Mouse (Mus musculus) cerebral cortex, adult 2 months (tissue): ENCODE measurements around the gene Mb.

Experiments
- WGBS: fragments of 180-500 bp; shearing (Covaris S2); methylation state at CpG from one replicate; pipeline ENCODE4 v1.1.7; 2018; 5-methylcytosine and 5-hydroxymethylcytosine counted together

Gene Mb

DNA sequence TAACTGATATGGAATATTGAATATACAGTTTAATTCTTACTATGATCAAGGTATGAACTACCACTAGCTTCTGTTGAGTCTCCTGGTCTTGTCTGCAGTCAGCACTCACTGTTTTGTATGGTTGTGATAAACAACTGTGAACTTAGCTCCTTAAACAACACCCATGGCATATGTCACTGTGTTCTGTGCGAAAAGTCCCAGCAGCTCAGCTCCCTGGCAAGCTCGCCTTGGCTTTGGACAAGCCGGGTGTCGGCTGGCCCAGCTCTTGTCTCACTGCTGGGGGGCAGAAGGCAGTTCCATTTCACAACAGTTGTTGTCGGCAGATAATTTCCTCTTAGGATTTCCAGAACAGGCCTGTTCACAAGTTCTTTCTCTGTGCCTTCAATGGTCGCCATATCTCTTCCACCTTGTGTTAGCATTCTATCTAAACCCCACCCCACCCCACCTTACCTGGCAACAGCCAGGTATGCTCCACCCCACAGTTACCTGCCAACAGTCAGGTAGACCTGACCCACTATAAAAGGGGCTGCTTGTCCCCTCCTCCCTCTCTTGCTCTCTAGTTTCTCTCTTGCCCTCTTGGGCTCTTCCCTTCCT is 14.9 kb upstream of the Mb start:
- 77% methylated on average over 6 of the region's 6 CpGs for WGBS

DNA sequence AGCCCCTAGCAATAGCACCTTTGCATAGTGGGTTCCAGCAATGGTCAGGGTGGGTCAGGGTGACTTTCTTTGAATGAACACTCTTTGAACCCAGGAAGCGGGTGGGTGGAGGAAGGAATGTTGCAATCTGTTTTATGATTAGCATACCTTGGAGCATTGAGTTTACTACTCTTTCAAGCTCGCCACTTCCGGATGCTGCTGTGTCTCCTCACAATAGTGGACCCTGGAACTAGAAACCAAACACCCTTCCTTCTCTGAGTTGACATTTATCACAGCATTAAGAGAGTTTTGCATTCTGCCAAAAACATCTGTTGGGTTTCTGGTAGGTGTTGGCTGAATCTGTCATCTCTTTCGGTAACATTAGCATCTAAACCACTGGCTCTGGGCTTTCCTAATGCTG is 8.9 kb upstream of the Mb start:
- WGBS, result 96% methylated on average over 4 of the region's 4 CpGs

DNA sequence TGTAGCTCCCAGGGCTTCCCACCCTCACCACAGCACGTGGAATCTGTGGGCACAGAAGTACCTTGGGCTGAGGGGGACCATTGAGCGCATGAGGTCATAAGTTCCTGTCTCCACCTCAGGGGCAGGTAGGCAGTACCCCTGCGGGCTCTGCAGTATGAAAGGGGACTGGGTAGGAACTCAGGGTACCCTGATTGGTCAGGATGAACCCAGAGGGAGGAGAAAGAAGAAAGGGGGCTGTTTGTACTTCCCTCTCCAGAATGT is 6.3 kb upstream of the Mb start:
- WGBS, result 74% methylated on average over 3 of the region's 3 CpGs

DNA sequence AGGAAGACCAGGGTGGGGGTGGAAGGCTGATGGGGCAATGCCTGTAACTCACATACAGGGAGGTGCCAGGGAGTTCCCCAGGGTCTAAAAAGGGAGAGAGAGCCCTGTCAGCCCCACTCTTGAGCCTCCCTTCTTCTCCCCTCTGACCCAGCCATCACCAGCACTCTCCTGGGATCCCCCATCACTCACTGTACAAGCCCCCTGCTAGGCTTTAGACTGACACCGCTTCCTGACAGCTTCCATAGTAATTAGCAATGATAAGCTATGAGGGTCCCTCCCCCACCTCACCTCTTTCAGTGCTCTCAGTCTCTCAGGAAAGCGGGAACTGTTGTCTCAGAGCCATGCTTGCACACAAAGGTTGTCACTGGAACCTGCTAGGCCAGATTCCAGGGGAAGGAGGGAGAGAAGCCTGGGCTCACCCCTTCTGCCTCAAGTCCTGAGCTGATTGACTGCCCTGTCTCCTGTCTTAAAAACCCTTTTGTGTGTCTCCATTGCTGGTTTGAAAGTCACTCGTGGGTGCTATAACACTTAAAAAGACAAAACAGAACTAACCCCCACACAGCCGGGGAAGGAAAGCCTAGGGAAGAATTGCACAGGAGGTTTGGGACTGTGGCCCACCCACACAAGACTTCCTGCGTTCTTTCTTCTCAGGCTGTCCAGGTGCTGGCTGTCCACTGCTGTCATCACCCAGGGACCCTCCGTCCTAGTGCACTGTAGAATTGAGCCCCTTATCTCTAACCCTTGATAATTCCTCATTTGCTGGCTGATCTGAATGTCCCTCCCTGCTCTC is 5.7 kb upstream of the Mb start:
- WGBS, result 51% methylated on average over 6 of the region's 6 CpGs

DNA sequence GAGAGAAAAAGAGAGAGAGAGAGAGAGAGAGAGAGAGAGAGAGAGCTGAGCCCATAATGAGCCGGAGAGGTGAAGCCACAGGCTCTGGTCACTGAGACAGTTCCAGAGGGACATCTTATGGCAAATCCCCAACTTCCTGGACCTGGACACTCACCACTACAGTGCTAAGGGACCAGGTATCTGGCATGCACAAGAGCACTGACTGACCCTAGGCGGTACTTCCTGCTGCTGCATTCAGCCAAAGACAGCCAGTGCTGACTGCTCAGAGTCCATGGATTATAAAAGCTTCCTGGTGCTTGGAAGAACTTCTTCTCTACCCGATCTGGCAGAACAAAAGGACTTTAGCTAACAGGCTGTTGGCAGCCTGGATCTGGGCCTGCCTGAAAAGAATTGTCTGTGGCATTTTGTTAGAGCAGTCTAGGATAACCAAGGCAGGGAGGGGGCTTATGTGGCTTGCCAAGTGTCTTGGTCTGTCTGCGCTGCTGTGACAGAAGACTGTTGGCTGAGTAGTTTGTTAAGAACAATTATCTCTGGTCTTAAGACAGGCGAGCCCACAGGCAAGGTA is 4.2 kb upstream of the Mb start:
- WGBS, result 67% methylated on average over 5 of the region's 5 CpGs

DNA sequence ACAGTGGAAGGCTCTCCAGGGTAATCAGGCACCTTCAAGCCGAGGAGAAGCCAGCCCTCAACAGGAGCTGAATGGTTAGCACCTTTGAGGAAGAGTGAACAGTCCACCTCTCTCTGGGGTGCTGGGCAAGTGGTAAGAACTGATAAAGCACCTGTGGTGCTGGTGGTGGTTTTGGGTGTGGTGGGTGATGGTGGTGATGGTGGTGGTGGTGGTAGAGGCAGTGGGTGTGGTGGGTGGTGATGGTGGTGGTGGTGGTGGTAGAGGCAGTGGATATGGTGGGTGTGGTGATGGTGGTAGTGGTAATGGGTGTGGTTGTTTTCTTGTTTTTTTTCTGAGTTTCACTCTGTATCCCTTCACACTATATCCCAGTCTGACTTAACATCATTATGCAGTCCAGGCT is 2.6 kb upstream of the Mb start:
- WGBS, result 95% methylated on average over 1 of the region's 1 CpGs

DNA sequence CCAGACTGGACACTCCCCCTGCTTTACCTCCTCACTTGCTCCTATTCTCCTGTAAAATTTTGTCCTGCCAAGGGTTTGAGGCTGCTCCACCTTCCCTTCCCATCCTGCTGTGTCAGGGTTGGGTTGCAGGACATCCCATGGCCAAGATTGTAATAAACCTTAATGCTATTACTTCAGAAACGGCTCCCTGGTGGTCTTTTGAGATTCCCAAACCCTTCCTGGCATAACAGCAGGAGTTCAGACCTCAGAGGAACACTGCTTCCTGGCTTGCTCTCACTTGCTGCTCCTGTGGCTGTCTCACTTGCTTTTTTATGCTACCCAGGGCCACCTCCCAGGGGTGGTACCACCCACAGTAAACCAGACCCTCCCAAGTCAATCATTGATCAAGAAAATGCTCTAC is 1.7 kb upstream of the Mb start:
- WGBS, result 61% methylated on average over 1 of the region's 1 CpGs

DNA sequence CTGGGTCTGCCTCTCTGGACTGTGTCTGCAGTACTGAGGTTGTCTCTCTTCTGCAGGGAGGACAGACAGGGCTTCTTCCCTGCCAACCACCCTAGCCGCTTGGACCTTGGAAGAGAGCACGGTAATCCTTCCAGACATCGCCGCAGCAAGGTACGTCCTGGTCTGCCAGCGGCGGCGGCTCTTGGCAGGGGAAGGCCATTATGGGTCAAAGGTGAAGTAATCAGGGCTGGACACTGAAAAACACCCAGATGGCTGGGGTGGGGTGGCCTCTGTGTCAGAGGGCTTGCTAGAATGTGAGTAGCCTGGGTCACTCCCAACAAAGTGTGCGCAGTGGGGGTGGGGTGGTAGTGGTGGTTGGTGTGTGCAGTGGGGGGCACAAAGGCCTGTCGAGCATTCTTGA is 4.9 kb downstream of the Mb start:
- whole genome bisulfite sequencing, result 92% methylated on average over 10 of the region's 10 CpGs

DNA sequence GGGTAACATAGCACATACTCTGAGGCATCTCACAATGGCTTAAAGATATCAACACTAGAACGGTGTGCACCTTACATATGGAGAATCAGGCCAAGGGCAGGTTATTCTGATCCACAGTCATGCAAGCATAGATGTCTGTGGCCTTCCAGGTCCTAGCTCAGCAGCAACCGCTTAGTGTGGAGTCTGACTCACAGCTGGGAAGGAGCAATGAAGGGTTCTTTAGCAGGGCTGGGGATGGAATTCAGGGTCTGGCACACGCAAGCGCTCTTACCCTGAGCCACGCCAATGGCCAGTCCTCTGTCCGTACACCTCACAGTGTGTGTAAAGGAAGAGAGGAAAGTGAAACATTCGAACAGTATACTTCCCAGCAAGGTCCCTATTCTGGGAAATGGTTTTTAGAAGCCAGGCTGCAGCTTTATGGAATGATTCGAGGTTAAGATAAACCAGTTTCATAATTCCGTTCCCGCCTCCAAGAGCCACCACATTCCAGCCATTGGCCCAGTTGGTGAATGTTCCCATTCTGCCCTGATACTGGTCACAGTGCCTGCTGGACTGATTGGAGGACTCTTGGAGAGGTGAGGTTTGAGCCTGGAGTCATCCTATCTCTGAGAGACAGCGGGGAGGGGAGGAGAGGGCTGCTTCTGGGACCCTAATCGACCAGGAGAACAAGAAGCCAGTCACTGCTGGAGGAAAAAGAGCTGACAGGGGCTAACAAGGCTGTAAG is 5.7 kb downstream of the Mb start, which contains the start of gene Apol6:
Apol6 (plus strand) TSS at position 133 of the 724 bp plus-strand sequence.
- WGBS, result 84% methylated on average over 12 of the region's 12 CpGs

DNA sequence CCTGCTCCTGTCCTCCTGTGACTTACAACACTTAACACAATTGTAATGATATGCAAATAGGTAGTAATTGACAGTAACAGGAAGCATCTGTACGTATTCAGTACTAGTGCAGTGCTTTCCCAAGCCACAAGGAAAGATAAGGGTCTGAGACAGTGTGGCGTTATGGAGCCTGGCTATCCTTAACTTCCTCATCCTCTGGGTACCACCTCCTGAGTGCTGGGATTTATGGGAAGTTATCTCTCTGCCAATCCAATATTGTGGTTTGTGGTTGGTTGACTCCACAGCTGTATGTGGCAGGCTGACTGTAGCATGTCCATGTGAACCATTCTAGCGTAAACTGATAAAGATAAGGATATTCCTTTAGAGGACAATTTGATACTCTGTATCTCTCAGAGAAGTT is 9.7 kb downstream of the Mb start:
- 84% methylated on average over 3 of the region's 3 CpGs for WGBS

DNA sequence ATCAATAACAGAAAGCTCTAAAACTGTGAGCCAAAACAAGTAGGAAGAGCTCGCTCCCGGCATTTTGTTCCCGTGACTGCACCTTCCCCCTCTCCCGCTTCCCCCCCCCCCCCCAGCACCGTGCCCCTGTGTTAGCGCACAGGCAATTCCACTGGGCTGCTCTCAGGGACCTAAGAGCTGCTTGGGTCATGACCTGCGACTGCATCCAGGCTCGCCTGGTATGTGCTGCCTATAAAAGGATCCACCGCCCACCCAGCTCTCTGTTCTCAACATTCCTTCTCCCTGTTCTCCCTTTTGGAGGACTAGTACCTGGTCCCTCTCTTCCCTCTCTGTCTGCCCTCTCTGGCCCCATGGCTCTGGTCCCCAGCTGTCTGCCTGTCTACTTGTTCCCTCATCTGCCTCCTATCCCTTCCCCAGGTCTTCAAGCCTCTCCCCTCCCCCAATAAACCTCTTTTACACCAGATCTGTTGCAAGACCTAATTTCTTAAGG is 11.2 kb downstream of the Mb start:
- WGBS, result 80% methylated on average over 9 of the region's 9 CpGs

DNA sequence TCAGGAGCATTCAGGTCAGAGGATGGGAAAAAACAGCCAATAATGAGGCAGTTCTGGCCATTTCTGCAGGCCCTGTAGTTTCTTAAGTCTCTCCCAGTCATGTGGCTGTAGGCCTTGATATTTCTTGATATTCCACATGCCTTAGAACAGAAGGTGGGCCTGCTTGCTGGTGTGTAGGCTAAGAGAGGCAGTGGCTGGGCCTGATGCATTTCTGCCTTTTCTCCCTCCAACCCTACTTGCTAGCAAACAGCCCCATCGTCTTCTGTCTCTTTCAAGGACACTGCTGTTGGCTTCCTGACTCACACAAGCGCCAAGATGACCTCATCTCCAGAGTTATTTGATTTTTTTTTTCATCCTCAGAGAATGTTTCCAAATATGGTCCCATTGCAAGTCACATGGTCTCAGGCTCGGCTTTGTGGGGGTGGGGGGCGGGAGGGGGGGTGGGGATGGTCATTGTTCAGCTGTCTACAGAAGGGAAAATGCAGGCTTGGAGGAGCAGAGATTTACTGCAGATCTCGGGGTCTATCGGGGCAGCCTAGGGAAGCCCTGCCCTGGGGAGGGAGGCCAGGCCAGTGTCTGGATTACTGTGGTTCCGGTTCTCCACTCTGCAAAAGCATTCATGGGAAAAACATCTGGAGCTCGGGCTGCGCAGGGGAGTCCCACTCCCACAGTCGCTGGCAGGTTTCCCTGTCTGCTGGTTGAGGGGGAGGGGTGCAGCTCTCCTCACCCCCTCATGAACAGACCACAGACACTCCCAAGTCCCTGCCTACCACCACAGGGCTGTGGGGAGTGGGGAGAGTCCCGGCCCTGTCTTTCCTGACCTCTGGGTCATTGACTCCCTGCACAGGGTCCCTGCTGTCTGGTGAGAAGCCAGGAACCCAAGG is 12.9 kb downstream of the Mb start:
- WGBS, result 28% methylated on average over 11 of the region's 11 CpGs

DNA sequence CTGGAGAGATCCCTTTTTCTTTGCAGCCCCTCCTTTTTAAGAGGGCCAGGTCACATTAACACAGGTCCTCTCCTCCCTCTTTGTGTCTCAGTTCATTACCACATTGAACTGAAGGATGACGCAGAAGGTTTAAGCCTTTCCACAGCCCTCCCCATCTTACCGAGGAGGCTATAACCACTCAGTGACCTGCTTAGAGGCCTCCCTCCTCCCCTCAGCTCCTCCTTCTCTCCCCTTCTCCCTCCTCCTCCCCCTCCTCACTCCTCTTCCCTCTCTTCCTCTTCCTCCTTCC is 13.5 kb downstream of the Mb start:
- 44% methylated on average over 2 of the region's 2 CpGs for WGBS

DNA sequence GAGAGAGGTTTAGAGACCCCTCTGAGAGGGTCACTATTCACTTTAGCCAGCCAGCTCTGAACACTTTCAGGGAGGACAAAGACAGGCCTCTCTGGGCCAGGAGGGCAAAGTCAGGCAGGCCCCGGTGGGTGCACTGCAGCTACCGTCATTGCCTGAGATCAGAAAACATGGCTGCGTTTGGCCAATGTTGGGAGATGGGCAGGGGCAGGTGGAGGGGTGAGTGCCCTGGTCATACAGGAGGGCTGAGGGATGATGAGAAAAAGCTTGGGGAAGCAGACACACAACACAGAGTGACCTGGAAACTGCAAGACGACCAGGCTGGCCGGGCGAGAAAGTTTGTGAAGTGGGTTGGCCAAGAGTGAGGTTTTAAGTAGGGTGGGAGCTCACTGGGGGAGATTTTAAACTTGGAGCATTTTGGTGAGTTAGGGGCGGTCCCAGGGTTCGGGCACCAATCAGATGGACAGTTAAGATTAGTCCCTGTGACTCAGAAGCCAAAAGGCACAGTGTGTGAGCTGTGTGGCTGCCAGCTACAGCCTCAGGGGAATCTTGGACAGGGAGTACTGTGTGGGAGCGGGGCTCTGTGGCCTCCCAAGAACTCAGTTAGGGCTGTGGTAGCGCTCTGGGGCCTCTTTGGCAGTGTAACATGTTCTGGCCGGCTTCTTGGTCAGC is 14.0 kb downstream of the Mb start:
- 73% methylated on average over 11 of the region's 11 CpGs for WGBS

DNA sequence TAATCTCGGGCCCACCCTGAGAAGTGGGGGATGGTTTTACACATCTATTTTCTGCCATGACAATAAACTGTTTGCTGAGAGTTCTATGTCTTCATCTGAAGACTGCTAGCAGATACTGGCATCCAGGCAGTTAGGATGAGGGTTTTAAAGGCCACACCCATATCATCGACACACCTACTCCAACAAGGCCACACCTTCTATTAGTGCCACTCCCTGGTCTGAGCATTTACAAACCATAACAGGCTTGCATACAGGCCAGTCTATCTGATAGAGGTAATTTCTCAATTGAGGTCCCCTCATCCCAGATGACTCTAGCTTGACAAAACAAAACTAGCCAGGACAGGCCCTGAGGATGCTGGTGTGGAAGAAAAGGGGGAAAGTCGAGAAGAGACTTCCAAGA is 14.8 kb downstream of the Mb start:
- 89% methylated on average over 3 of the region's 3 CpGs for WGBS

DNA sequence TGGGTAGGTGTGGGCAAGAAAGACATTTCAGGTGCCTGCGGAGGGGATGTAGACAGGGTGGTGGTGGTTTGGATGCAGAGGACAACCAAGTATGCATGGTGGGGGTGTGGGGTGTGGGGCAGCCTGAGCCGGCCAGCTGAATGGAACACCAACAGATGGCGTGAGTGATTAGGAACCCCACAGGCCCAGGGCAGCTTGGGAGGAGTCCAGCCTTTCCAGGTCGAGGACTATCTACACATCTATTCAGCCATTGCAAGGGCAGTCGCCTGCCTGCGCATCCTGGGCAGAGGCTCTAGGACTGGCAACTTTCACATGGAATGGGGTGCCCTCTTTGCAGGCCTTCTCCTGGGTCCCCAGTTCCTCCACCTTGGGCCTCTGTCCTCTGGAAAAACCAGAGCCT is 15.9 kb downstream of the Mb start:
- WGBS, result 73% methylated on average over 6 of the region's 6 CpGs

DNA sequence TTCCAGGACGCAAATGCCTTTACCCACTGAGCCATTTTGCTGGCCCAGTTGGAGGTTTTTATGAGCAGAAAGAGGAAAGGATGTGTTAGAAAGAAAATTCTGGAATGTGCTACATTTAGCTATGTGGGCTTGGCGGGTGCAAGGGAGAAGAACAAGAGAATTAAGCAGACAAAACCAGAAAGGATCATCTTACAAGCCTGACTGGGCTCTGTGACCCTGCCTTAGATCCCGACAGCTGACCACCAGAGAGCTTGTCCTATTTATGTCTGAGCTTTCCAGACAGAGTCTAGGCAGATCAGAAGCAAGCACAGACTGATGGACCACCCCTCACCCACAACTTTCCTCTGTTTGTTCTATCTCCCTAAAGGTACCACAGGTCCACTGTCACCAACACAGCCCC is 19.2 kb downstream of the Mb start:
- WGBS, result 48% methylated on average over 3 of the region's 3 CpGs

DNA sequence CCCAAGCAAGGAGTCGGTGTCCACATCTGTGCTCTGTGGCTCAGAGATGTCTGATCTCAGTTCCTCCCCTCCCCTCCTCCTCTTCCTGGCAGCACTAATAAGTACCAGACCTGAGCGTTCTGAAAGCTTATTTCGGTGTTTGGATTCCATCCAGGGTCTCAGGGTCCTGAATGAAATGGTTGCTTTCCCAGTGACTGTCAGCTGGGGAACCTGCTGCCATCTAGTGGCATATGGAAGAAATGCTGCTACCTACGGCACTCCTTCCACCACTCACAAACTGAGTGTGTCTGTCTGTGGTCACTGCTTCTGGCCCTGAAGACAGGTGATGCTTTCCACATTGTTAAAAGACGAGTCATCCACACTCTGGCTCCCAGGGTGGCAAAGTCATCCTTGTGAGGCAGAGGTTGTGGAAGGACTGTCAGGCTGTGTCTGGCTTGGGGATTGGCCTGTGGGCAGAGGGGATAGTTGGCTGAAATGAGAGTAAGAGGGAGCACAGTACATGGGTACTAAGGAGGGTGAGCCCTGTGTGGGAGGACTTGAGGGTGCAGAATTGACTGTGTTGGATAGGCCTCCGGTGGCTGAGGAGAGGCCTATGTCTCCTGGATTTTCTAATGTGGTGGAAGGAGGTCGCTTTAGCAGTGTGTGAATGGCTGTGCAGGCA is 21.0 kb downstream of the Mb start:
- whole genome bisulfite sequencing, result 23% methylated on average over 7 of the region's 7 CpGs

DNA sequence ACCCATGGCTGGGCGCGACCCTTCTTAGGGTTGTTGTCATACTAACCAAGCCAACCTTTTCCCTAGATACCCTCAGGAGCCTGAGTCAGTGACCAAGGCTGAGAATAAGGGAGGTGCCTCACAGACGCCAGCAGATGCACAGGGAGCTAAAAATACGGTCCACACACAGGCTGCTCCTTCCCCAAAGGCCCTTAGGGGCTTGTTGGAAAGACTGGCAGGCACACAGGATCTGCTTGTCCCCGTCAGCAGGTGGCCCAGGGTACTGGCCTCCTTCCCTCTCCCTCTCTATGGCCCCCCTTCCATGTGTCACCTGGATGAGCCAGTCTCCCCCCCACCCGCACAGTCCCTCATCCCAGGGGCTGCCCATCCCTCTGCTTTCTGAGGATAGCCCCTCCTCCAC is 22.8 kb downstream of the Mb start:
- WGBS, result 70% methylated on average over 6 of the region's 6 CpGs

DNA sequence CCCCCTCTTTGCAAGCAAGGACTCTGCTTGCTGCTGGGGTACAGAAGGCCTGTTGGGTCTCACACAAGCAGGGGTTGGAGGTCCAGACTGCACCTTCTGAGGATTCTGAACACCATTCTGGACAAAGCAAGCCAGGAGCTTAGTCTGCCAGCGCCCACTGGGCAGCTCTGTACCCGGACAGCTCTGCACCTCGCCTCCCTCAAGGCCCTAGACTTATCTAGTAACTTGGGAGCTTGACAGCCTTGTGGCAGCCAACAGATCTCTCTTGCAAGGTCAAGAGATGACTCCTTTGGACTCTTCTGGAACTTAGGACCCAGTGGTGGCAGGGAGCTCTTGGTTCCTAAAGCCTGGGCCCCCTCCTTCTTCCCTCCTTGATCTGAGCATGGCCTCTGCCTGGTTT is 23.4 kb downstream of the Mb start:
- 95% methylated on average over 3 of the region's 3 CpGs for WGBS
